Mouse (Mus musculus): ENCODE data around the gene Cdc37. TPM values are rescaled to one million over a fixed set of nuclear protein-coding genes. Genes with fewer than 3 reads are reported as not detected.

The Cdc37 gene
- polyA plus RNA-seq, 2 experiments from 2014 or later, result 100 to 115 TPM

DNA sequence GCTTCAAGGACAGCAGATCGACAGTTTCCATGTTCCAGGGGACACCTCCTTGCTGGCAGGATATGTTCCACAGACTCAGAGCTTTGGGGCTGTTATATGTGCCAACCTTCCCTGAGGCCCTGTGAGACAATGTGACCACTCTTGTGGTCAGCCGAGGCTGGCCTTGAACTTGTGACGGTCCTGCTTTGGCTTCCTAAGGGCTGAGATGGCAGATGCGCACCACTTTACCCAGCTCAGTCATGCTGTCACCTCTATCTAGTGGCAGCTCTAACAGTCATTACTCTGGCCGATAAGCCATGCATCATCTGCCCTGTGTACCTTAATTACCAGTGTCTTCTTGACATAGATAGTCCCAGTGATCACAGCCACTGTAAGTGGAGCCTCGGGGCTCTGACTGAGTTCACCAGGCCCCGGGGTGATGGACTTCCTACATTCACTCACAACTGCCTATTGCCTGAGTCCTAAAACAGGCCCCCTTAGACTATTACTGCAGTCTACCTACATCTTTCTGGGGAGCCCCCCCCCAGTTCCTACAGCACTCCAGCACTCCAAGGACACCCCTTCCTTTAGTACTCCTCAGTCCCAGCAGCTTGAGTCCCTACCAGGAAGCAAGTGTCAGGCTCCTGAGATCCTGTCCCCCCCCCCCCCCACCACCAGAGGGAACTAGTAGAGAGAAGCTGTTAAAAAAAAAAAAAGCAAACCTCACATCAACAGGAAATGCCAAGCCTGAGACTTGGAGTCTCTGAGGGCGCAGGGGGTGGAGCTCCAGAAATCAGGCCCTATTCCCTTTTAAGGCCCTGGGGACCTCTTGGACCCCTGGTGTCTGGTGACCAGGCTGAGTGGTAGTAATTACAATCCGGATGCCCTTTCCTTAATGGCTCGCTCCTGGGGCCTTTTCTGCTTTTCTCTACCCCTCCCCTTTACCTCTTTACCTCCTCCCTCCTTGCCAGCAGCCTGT is 17.6 kb upstream of the Cdc37 start:
- peak; percentile 16 for ATAC-seq

DNA sequence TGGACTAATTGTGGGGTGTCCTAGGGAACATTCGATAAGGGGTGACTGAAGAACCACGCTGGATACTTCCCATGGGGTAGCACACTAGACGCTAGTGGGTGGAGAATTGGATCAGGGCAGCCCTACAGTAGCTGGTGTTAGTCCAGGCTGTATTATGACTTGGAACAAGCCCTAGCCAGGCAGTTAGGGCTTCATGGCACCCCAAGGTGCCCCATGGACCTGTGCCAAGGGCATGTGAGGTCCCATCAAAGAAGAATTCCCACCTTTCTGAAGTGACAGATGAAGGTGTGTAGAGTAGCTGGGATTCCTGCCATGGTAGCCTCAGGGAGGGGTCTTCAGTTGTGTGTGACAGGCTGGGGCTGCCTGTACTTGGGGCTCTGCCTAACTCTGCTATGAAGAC is 16.7 kb upstream of the Cdc37 start:
- no peak for ATAC-seq

DNA sequence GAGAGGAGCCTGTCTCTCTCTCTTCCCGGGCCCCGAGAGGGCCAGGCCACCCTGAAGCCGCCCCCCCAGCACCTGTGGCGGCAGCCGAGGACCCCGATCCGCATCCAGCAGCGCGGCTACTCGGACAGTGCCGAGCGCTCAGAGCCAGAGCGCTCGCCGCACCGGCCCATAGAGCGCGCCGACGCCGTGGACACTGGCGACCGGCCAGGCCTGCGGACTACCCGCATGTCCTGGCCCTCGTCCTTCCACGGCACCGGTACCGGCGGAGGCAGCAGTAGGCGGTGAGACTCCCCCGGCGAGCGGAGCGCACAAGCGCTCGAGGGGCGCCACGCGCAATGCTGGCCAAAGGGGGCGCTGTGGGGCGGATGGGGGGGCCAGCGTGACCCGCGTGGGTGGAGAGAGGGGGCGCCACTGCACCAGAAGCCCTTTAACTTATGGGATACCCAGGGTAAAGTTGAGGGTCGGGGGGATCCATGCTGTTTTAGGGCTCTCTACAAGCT is 16.2 kb upstream of the Cdc37 start:
- ATAC-seq, result no peak

DNA sequence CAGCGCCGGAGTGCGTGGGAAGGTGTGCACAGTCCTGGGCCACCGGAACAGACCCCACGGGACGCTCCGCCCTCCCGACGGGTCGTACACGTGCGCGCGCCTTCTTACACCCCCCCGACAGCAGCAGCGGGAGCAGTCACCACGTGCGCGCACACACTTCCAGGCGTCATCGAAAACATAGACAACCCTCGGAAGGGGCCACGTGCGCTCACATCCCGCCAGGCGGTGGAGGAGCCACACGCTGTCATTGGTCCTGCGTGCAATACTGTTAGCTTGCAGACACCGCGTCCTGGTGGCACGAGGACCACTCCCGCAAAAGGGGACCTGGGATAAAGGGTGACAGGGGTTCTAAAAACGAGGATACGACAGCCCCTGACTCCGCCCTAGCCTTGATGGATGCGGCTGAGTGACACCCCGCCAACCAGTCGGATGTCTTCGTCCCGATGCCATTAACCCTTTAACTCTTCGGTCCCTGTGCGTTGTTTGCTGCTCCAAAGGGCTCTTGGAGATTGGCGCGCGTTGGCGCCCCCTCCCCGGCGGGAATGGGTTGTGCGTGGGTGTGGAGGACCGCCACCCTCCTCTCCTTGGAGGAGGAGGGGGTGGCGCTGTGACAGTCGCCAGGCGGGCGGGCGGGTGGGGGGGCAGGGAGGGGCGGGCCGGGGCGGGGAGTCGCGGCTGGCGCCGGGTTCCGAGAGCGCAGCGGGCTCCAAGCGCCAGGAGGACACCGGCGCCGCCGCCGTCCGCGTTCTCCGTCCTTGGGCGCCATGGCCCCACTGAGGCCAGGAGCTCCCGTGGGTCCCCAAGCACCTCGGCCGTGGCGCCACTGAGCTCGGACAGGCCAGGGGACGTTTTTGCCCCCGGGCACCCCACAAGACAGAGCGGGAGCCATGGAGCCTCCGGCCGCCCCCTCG is 15.5 kb upstream of the Cdc37 start, which contains the start of gene Pde4a:
Gene Pde4a (plus strand): TSS at position 674 of the 911 bp plus-strand sequence.
- ATAC-seq, result peak; percentile 42

DNA sequence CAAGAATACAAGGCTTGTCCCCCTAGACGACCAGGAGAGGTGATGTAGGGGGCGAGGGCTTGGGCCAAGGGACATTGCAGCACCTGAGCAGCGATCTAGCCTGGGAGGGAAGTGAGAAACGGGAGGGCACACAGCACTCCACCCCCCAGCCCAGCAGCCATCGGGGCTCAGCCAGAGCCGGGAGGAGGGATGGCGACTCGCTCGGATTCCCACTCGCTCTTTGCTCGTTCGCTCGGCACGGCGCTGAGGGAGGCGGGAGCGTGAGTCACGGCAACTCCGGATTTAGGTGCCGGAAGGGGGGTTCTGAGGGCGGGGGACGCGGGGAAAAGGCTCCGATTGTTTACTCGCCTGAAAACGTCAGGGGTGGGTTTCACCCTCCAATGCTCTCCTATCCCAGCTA is 14.3 kb upstream of the Cdc37 start:
- ATAC-seq, result no peak

DNA sequence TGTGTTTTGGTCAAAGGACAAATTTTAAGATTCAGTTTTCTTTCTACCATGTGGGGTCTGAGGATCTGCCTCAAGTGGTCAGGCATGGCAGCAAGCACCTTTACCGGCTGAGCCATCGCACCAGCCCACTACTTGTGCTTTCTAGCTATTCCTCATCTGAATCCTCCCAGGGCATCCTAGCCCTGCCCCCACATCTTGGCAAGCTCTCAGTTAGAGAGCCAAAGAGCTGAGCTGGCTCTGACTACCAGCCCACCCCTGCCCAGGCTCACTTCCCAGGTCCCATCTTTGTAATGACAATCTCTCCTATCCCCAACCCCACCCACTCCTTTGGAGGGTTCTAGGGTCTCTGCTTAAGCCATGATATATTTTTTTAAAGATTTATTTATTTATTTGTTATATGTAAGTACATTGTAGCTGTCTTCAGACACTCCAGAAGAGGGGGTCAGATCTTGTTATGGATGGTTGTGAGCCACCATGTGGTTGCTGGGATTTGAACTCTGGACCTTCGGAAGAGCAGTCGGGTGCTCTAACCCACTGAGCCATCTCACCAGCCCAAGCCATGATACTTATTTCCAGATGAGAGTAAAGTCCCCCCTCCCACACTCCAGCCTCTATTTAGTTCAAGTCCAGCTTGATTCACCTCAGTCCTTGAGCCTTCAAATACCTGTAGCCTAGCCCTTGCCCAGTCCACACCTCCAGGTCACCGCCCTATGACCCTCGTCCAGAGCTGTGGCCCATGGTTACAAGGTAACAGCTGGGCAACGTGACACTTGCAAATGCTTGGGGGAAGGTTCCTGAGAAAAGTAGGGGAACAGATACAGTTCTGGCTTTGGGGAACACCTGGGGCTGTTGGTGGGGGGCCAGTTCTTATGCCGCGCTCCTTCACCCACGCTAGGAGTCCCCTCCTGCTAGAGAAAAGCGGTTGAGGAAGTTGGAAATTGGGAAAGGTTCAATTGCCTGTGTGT is 13.6 kb upstream of the Cdc37 start:
- ATAC-seq, result no peak

DNA sequence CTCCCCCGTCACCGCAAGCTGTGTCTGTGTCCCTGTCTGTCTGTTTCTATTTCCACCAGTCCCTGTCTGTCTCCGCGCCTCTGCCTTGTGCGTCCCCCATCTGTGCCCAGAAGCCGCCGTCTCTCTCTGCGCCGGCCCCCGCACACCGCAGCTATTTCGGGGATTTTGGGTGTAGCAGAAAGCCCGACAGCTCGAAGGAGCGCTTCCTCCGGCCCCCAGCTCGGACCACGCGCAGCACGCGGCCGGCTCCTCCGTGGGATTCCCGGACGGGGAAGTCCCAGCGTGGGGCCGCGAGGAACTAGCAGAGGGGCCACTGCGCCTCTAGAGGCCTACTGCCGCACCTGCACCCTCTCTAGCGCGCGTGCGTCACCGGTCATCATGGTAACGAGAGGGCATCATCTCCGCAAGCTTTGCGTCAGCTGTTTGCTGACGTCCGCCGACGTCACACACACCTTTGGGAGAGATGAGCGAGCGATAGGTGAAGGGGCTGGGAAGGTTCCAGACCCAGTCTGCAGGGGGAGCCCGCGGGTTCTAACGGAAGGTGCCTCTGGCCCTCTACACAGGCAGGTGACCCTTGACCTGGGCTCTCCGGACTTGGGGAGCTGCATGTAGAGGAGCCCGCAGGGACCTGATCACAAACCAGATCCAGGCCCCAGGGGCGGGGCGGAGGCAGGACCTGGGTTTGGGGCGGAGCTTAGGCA is 11.6 kb upstream of the Cdc37 start:
- ATAC-seq, result peak; percentile 81

DNA sequence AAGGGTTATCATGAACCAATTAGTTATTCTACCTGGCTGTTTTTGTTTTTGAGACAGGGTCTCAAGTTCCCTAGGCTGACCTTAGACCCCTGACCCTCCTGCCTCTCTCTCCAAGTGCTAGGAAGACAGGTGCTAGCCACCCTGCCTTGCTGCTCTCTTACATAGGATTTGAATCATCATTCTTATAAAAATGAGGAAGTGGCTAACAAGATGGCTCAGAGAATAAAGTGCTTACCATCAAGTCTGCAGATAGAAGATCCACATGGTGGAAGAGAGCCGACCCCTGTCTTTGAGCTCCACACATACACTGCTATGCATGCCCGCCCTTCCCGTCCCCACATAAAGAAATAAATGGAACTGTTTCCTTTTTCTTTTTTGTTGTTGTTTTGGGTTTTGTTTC is 5.0 kb upstream of the Cdc37 start:
- no peak for ATAC-seq

DNA sequence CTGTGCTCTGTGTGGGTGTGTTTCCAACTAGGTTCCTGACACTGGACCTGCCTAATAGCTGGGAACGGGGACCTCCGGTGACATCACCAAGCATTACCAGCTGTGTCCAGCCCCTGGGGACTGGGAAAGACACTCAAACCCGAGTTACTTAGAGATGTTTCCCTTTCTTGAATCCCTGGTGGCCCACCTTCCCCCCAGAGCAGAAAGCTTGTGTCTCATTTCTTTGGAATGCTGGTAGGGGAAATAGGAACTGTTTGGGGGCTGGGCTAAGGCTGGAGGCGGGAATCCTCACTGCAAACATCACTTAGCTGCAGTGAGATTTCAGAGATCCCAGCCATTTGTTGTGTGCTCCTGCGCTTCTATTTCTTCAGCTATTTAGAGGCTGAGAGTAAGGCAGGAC is 4.1 kb upstream of the Cdc37 start:
- no peak for ATAC-seq

DNA sequence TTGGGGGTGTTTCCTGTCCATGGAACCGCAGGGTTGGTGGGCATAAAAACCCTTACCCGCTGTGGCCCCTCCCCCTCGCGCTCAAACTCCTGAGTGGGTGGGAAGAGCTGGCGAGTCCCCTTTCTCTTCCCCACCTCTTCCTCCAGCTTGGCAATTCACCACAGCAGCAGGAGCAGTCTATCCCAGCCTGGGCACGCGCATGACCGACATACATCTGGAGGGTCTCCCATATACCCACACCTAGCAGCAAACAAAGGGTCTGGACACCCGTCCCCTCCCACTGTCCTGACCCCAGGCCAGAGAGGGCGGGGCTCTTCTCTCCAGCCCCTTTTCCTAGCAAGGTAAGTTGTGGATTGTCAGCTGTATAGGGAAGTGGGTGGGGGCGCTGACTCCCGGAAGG is 3.5 kb upstream of the Cdc37 start:
- ATAC-seq, result no peak

DNA sequence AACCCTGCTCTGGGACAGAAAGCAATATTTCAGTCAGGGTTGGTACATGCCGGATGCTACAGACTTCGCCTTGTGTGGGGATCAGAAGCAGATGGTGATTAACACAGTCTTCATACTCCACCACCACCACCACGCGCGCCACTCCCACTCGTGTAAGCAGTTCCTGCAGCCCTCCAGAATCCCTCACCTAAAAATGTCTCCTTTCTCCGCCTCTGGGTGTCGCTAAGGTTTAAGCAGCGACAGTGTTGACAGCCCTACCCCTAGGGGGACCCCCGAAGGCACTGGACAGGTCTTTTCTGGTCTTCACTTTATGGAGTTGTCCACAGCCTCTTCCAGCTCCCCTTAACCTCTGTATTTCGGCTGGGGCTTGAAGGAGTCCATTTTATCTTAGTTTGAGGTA is 2.9 kb upstream of the Cdc37 start:
- no peak for ATAC-seq

DNA sequence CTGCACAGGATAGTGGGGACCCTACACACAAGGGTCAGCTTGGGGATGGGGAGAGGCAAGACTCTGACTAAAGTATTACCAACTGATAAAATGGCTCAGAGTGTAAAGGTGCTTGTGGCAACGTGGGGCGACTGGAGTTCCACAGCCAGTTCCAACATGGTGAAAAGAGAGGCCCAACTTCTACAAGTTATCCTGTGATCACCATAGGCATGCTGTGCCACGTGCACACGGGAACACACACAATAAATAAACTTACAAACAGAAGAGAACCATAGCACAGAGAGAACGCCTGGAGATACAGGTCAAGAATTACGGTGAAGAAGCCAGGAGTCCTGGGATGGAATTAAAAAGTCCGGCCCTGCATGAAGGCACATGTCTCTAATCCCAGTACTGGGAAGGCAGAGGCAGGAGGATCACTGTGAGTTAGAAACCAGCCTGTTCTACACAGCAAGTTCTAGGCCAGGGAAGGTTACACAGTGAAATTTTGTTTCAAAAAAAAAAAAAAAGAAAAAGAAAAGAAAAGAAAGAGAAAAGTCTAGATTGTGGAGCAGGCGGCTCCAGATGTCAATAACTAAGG is 617 bp downstream of the Cdc37 start:
- no peak for ATAC-seq

DNA sequence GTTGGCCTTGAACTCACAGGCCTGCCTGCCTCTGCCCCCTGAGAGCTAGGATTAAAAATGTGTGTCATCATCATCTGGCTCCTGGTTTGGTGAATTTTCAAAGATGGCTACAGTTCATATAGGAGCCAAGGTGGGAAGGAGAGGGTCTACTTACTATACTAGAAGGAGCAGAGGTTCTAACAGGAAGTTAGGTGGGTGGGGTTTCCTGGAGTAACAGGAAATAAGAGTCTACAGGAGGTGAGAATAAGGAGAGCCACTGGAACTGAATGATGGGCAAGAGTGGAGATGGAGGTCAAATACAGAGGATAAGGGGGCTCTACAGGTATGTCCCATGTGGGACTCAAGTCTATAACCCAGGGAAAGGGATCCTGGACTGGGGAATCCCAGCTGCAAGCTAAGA is 1.4 kb downstream of the Cdc37 start:
- ATAC-seq, result no peak

DNA sequence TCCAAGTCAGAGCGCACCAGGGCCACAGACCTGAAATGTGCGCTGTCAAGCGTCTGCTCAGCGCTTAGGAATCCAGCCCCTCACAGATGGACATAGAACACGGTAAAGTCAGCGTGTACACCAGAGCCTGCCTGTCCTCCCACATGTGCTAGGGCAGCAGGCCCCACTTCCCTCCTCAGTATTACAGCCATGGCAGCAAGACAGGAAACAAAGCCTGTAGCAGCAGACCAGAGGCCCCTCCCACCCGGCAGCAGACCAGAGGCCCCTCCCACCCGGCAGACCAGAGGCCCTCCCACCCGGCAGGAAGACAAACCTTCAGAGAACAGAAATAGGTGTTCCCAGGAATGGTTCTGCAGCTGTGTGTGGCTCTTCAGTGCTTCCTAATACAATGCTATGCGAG is 3.1 kb downstream of the Cdc37 start:
- peak; percentile 83 for ATAC-seq

DNA sequence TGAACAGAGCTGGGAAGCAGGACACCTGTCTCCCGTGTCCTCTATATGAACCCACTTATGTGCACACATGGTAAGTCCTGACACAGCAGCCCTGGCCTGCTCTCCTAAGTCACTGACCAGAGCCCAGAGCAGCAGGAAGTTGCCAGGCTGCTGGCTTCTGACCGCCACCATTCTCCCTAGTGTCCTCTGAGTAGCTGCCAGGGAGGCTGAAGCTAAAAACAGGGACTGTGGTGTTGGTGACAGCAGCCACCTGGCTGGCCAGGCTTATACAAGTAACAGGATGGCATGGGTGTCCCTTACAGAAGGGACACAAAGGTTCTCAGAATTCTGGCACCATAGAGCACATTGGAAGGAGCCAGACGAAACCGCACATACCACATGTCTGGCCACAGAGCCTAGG is 4.4 kb downstream of the Cdc37 start:
- ATAC-seq, result no peak

DNA sequence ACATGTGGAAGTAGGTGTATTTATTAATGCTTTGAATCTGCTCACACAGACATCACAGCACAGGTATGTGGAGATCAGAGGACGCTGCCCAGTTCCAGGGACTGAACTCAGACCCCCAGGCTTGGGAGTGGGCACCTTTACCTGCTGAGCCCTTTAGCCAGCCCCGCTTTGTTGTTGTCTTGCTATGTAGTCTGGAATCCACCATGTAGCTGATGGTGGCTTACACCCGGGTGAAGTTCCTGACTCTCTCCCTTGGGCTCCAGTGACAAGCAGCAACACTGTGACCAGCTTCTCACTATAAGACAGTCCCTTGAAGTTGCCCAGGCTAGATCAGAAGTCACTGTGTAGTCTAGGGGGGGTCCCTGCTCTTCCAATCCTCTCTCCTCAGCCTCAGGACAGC is 5.4 kb downstream of the Cdc37 start:
- no peak for ATAC-seq

DNA sequence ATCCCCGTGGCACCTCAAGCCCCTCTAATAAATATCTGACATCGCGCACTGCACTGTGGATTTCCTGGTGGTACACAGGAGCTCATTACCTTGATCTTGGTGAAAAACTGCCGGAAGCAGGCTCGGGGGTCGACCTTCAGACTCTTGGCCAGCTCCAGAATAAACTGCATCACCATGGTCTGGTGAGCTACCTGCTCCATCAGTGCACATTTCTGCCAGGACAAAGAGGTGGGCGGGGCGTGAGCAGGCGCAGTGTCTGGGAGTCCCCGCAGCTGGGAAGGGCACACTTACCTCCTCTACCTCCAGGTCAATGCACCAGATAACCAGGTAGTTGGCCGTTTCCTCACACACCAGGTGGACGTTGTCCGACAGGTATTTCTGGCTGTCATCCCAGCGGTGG is 7.9 kb downstream of the Cdc37 start:
- ATAC-seq, result no peak

DNA sequence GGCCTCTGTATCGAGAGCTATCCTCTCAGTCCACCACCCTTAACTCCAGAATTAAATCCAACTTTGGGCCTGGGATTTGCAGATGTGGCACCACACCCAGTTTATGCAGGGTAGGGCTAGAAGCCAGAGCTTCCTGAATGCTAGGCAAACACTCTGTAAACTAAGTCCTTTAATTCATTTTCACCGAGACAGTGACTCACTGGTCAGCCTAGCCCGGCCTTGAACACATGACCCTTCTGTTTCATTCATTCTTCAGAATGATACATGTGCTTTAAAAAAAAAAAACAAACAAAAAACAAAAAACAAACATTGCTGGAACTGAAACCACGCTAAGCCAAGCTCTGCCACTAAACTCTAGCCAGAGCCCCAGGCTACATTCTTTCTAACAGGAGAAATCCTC is 11.4 kb downstream of the Cdc37 start:
- ATAC-seq, result no peak

DNA sequence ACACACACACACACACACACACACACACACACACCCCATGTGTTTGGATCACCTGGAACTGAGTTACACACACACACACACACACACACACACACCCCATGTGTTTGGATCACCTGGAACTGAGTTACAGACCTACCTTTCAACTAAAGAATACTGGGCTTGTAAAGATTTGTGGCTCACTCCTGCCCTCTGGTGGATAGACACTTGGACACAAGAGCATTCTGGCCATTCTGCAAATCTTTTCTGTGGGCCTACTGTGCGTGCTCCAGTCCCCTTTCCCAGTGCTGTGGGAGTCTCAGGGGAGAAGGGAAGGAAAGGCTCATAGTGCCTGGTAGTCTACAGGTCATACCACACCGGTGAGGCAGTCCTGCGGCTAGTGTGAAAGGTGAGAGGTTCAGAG is 12.6 kb downstream of the Cdc37 start:
- peak; percentile 31 for ATAC-seq

DNA sequence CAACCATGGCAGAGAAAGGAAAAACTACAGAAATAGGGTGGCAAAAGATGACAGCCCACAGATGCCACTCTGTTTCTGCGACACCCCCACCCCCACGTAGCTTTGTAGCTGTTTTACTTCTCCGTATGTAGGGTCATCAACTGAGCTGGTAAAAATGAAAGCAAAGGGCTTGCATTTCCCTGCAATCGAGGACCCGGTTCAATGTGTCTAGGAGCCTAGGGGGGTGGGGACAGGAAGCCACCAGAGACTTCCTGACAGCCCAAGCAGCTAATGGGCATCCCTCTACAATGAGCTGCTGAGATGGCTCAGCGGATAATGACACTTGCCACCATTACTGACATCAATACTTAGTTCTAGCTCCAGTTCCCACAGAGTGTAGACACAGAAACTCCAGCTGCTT is 13.4 kb downstream of the Cdc37 start:
- peak; percentile 63 for ATAC-seq

DNA sequence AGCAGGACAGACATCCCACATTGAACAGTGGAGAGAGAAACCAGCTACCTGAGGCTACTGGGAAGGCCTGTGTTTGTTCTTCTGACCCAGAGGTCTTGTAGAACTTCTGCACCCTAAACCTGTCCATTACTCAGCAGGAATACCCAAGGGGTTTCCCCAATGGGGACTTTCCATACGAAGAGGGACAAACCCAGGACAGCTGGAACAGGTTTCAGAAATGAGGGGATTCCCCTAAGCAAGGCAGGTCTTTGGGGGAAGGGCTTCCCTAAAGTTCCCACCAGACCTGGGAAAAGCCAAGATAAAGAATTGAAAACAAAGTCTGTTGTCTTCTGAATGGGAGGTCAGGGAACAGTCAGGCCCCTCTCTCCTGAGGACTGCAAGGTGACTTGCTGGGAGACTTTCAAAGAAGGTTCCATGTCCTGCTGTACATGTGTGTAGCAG is 13.8 kb downstream of the Cdc37 start:
- peak; percentile 18 for ATAC-seq
